Mouse (Mus musculus) retina, embryonic 14.5 days (tissue): ENCODE results near the gene Rpl18a.

ENCODE experiments used
- DNase-seq: peaks from one replicate; pipeline ENCODE4 v3.0.0-alpha.2; 2015; ENCODE audit warnings: low spot score

Rpl18a gene

GRCm38 (mm10) chr8:70880546-70880945 lies 16.7 kb downstream of the Rpl18a start:
- no peak for DNase-seq

GRCm38 (mm10) chr8:70880126-70880525 lies 17.1 kb downstream of the Rpl18a start:
- DNase-seq = no peak

DNA sequence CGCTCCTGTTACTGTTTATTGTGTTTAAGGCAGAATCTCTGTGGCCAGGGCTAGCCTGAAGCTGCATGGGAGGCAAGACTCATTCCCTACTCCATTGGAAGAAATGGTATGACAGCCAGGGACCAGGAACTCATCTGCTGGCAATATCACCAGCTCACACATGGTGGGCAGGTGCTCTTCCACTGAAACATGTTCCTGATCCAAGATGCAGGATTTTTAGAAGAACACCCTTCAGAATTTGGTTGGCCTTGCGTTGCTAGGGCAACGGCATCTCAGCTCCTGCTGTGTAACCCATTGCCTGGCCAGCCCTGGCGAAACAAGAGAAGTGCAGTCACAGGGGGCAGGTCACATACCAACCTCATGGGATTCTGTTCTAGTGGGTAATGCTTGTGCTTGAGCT lies 17.7 kb downstream of the Rpl18a start:
- no peak for DNase-seq

GRCm38 (mm10) chr8:70878178-70878577 lies 19.0 kb downstream of the Rpl18a start:
- DNase-seq = no peak

- DNase-seq = no peak
These were observed 20.8 kb downstream of the Rpl18a start for GRCm38 (mm10) chr8:70876382-70876781.

DNA sequence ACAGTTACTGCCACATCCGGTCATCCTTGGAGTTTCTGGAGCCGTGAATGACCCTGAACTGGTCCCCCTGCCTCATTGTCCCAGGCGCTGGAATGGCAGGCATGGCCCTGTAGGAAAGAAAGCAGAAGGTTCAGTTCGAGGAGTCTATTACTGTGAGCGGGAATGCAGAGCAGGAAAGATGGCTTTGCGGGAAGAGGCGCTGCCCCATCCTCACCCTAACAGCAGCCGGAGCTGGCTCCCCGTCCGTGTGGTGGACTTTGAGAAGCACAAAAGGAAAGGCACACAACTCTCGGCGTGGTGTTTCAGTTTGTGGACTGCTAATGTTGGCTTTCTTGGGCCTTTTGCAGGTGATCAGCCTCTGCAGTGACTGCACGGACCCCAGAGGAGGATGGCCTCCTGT lies 22.8 kb downstream of the Rpl18a start:
- DNase-seq = no peak

- DNase-seq = peak; percentile 96
These were observed 23.7 kb downstream of the Rpl18a start, which contains the start of gene Ccdc124 for GRCm38 (mm10) chr8:70873364-70873985. Ccdc124 (minus strand) TSS chr8:70873935.

- no peak for DNase-seq
These were observed 24.4 kb downstream of the Rpl18a start for GRCm38 (mm10) chr8:70872643-70873363.

DNA sequence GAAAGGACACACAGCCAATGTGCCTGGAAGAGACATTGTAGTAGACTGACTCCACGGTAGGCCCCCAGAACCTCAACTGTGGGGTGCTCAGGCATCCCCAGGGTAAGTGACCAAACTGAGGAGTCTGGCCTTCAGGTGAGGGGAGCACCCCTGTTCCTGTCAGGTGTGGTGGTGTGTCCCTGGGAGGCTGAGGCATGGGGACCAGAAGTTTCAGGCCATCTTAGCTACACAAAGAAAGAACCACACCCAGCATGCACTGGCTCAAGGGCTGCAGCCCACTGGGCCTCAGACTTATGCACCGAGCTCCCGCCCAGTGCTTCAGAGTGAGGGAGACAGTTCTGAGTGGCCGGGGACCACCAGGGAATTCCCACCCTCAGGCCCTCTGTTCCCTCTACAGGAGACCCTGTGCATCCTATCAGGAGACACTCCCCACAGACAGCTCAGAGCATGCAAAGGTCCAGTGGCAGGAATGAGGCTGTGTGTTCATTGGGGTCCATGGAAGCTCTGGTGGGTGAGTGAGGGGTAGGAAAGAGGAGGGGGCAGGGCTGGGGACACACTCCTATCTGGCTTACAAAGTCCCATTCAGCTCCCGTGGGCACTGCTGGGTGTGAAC lies 25.9 kb downstream of the Rpl18a start:
- DNase-seq = no peak

DNA sequence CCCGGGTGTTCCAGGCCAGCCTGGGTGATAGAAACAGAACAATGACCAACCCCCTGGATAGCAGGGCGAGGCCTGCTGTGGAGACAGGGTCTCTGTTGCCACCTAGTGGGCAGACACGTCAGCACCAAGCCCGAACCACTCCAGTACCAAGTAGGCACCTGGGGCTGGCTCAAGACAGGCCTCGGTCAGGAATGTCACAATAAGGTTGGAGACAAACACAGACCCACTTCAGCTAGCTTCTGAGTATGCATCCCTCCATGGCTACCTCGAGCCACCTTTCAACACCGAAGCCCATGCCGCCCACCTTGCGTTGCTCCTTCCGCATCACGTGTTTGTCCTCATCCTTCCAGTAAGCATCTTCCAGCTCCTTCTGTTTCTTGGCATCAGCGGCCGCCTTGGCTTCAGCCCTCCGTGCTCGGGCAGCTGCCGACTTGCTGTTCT lies 27.6 kb downstream of the Rpl18a start:
- DNase-seq = peak; percentile 87

DNA sequence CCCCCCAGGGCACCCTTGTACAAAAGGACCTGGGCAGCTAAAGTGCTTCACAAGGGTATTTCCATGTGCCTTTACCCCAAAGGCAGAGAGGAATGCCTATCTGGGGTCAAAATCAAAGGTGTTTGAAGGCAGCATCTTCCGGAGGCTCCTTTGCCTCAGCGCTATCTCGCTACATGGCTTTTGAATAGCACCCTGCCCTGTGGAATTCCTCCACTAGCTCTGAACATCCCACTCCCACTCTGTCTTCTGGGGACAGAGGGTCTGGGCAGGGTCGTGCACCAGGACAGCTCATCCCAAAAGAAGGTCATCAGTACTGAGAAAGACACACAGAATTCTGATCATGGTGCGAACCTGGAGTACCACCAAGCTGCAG lies 28.0 kb downstream of the Rpl18a start:
- DNase-seq = no peak

DNA sequence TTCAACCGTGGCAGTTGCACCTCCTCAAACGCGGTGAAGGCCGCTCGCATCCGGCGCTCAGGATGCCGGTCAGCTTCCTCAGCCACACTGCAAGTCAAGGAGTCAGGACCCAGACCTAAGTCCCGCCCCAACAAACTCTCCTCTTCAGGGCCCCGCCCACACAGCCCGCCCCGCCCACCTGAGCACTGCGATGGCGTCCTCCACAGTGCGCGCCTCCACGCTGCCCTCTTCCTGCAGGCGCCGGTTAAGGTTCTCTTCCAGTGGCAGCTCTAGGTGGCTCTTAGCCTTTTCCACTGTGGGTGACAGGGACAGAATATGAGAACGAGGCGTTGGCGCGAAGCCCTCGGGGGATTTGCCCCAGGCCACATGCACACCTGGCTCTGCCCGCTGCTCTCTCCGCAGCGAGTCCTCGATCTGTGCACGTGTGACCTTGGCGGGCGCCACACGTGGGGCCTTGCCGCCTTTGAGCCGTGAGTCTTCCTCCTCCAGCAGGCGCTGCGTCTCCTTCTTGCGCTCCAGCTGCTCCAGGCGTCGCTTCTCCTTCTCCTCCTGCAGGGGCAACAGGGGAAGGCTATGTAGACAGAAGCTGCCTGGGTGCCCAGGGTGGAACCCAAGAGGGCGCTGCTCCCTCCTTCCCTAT lies 28.5 kb downstream of the Rpl18a start:
- peak; percentile 71 for DNase-seq

DNA sequence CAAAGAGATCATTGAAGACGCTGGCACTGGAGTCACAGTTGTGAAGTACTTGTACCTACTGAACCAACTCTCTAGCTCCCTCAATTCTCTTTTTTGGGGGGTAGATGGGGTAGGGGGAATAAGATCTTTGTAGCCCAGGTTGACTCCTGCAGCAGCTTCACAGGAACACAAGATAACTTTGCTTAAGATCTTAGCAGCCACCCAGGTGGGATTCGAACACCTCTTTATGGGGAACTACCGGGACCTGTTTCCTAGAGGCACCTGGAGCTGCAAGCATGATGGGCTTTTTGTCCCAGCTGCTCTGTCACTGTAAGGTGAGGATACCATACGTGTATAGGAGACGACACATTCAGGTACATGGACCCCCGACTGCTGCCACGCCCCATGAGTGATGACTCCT lies 30.6 kb downstream of the Rpl18a start:
- no peak for DNase-seq

DNA sequence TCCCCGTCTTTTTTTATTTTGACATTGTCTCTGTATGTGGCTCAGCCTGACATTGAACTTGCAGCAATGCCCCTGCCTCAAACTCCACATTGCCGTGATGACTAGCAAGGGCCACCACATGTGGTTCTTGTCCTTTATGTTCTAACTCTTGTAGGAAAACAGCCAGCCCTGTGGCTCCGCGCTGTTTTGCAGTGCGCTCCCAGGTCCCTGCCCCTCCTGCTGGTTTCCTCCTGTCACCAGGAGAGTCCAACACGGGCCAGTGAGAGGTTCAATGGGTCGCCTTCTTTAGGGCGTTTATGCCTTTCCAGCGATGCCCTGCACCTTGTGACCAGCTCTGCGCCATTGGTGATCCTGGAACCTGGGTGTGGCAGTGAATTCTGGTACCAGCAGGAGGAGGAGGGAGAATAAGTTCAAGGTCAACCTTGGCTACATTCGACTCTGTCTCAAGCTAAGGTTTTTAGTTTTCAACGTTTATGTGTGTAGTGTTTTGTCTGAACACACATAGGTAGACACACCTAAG lies 31.2 kb downstream of the Rpl18a start:
- DNase-seq = no peak

- peak; percentile 100 for DNase-seq
These were observed 31.7 kb downstream of the Rpl18a start for GRCm38 (mm10) chr8:70865350-70866000.

GRCm38 (mm10) chr8:70864712-70865221 lies 32.4 kb downstream of the Rpl18a start:
- DNase-seq = peak; percentile 59

DNA sequence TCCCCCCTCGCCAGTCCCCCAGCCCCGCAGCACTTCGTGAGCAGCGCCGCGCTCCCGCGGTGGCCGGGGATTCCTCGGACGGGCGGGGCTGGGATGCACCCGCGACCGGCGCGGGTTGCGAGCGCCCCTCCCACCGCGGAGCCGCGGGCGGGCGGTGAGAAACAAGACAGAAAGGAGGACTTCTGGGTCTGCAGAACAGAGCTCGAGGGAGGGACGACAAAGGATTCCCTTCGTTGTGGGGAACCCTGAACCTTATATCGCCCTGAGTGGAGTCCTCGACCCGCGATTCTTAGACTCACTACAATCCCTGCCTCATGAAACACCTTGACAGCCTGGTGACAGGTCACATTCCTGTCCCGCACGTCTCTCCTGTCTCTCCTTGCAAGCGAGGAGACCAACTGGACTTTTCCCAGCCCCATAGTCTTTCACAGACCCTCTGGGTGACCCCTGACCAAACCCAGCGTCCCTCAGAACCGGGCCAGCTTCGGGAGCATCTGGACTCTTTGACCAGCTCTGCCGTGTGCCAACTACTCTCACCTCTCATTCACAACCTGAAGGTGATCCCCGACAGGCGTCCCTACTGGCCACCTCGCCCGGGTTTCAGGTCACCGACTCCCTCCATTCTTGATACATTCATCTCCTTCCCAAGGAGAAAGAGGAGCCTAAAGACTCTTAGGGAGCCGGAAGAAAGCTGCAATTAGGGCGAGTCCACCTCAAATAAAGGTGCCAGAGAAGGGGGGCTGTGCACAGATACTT lies 33.1 kb downstream of the Rpl18a start:
- DNase-seq = peak; percentile 55

GRCm38 (mm10) chr8:70862824-70863641 lies 34.2 kb downstream of the Rpl18a start, which contains the start of gene Kcnn1:
Kcnn1 (minus strand) TSS chr8:70863258.
- DNase-seq = peak; percentile 67

GRCm38 (mm10) chr8:70857516-70857915 lies 39.7 kb downstream of the Rpl18a start:
- DNase-seq = no peak
